Mouse (Mus musculus) thymus, adult 2 months (tissue): ENCODE measurements around the gene Hist1h2bc.

Source experiments
- CTCF ChIP-seq: fragments of 200-500 bp; IDR thresholded peaks from 2 replicates; pipeline ENCODE4 v1.5.1; 2012; ENCODE audit warnings: mild to moderate bottlenecking, control low read depth, low read length, moderate library complexity, borderline replicate concordance; ENCODE audit not compliant: control insufficient read depth, poor library complexity, insufficient read depth; ENCODE audit errors: extremely low read depth
- POLR2A ChIP-seq: fragments of 200-500 bp; IDR thresholded peaks from 2 replicates; pipeline ENCODE4 v1.6.1; 2012; ENCODE audit warnings: mild to moderate bottlenecking, low read length, control low read depth, moderate library complexity; ENCODE audit not compliant: control insufficient read depth, poor library complexity, insufficient read depth; ENCODE audit errors: extremely low read depth

GRCm38 (mm10) chr13:23732156-23732804 lies 48.3 kb downstream of the Hist1h2bc start:
- no peak for TF ChIP-seq POLR2A
- TF ChIP-seq CTCF = no peak
